Mouse (Mus musculus): ENCODE data around the gene AI467606.
"Not testable (repeated sequence)": the region's sequence is repeated elsewhere in the genome, so short reads cannot be mapped to it uniquely, and the experiment has no call there.

AI467606 gene

DNA sequence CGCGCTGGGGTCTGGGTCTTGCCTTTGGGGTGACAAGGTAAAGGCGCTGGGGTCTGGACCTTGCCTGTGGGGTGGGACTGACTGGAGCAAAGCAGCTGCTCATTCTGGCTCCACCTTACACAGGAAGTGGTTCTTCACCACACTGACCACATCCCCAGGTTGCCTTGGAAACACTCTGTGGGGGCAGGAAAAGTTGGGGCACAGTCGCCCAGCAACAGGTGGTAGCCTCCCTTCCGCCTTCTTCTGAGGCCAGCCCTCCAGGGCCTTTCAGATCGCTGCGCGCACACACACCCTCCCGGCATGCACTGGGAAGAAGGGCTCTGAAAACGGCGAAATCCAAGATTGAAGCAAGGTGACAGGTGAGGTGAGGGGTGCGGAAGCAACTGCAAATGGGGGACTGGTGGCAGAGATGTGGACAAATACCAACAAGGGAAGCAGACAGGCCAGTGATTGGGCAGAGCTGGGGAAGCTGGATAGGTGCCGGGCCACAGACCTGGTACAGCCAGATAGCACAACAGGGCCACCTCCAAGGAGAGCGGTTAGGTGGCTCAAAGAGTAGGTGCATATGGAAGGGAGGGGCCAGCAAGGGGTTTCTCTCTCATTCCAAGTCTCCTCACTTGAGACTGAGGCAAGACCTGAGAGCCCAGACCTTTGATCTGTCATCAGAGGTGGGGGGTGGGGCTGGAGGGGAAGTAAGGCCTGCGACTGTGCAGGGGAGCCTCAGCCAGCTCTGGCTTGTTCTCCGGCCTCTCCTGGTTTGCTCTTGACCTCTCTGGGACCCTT, at the start of gene AI467606:
TSS of gene AI467606 (plus strand) at position 246 of the 783 bp plus-strand sequence.
- peak; percentile 24 for DNase-seq (ENCODE audit: low read depth, low spot score)

DNA sequence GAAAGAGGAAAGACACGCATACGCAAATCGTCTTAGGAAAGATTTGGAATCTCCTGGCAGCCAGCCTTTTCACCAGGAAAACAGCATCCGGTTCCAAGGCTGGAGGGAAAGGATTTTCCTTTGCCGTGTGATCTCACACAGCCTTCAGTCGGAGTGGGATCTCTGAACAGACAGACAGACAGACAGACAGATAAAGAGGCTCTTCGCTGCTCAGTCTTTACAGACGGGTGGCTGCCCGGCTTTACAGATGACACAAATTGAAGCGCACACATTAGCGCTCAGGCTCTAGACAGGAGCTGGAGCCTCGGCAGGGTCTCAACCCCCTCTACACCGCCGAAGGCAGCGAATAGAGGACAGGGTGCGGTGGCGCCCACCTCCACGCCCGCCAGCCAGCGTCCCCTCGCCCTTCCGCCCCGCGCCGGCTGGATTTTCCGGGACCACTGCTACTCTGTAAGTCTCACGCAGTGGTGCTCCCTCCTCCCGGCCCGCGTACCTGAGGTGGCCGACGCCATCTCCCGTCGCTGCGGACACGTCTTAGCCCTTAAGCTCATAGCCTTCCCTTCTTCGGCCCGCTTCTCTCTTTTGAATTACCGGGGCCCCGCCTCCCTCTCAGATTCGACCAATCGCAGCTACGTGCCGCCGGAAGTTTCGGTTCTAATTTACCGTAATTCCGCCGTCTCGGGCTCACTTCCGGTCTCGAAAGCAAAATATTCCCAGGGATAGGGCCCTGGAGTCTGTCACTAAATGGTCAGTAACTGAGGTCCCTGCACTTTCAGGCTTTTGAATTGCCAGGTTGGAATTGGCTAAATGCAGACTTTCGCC, 49.1 kb upstream of the AI467606 start, which contains the start of gene Kif22:
TSS of gene Kif22 (minus strand) at position 621 of the 822 bp plus-strand sequence.
- DNase-seq (ENCODE audit: low read depth, low spot score) = peak; percentile 87

DNA sequence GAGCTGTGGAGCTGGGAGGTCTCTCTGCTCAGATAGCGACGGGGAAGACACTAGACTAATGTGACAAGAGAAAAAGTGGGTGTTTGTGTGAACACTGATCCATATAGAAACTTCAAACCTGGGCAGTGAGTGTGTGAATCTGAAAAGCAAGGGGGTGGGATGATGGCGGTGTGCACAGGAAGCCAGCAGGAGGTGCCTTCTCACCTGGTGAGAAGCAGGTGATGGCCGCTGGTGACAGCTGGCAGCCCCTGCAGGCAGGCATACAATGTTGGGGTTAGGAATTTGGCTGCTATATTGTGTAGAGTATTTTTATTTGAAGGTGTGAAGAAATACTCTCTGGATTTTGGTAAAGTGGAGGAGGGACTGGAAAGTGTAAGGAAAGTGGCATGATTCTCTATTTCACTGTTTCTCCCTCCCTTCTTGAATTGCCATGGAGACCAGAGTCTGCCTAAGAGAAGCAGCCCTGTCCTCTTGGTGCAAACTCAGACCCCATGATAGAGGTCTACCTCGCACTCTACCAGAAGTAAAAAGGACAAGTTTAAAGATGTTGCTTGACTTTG, 36.1 kb upstream of the AI467606 start:
- DNase-seq (ENCODE audit: low read depth, low spot score) = no peak

DNA sequence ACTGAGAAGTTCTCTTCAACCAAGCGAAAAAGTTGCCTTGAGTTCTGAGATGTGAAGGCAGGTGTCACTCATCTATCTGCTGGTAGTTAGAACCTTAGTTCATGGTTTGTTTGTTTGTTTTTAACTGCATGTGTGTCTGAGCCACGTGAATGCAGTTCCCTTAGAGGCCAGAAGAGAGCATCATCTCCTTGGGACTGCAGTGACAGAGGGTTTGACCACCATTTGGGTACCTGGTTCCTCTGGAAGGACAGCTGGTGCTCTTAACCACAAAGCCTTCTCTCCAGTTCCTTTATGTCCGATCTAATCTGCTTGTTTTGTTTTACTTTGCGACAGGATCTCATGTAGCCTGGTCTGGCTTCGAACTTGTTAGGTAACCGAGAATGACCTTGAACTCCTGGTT, 25.6 kb upstream of the AI467606 start:
- DNase-seq (ENCODE audit: low read depth, low spot score) = no peak

DNA sequence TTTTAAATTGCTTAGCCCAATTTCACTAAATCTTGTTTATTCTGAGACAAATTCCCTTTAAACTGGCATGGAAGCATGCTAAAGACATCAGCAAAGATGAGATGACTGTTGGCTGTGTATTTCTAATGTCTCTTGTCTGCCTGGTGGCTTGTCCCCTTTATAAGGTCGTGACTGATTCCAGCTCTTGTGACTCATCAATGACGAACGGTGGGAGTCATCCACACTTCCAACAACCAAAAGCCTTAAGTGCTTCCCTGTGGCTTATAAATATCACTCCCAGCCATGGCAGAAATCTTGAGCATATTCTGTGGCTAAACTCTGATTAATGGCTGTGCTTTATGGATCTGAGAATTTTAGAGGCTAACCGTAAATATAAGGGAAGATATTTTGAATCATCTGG, 24.8 kb upstream of the AI467606 start:
- DNase-seq (ENCODE audit: low read depth, low spot score) = no peak

DNA sequence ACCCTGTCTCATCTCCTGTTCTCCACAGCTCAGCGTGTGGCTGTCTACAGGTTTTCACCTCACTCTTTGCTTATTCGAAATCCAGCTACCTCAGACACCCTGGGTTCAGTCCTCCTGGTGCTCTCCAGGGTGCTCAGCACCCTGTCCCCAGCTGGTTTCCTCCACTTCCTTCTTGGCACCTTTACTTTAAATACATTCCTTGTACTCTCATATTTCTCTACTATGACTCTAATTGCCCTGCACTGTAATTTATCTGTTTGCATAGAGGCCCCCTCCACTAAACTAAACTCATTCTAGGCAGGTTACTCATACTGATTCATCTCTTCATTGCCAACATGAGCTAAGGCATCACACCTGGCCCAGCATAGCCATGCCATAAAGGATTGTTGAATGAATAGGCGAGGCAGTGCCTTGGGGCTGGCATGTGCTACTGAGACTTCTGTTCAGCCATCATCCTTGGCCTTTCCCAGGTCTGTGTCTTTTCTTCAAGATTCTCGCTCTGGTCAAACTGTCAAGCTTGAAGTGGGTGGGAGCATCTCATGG, 20.2 kb upstream of the AI467606 start:
- no peak for DNase-seq (ENCODE audit: low read depth, low spot score)

DNA sequence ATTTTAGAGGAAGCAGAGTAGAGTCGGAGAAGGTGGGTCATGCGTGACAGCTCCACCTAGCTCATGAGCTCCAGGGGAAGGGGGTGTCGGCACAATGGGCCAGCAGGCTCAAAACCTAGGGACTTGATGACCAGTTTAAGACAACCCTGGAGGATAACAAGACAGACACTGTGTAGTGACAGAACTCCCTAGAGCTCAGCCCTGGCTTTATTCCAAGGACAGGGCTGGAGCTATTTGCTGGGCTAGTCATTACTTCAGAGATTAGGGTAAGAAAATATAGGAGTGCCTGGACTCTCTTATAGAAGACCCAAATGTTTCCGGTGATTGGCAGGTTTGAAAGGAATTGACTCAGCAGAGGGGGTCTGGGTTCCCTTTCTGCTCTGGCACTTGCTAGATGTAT, 17.9 kb upstream of the AI467606 start:
- DNase-seq (ENCODE audit: low read depth, low spot score) = no peak

DNA sequence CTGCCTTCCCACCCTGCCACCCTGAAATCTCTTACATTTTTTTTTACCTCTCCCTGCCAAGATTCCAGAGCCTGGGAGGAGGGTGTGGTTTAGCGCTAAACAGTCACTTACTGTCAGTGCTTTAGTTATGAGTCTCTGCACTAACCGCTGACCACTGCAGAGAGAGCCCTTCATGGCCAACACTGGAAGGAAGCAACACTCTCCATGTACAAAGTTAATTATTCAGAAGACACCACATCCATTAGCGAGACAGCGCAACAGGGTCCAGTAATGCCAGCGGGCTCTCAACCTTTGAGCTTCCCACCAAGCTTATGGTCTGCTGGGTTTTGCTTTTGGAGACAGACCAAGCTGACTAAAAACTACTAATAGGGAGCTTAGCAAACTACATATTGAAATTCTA, 15.0 kb upstream of the AI467606 start:
- no peak for DNase-seq (ENCODE audit: low read depth, low spot score)

DNA sequence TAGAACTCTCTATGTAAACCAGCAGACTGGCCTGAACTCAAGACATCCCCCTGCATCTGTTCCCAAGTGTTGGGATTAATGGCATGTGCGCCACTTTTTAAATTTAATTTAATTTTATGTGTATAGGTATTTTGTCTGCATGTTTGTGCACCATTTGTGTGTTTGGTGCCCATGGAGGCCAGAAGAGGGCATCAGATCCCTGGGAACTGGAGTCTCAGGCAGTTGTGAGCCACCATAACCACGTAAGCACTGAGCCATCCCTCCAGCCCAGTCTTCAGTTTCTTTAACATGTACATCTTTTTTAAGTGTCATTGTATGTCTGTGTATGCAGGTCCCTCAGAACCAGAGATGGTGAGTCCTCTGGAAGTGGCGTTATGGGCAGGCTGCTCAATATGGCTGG, 13.5 kb upstream of the AI467606 start:
- no peak for DNase-seq (ENCODE audit: low read depth, low spot score)

DNA sequence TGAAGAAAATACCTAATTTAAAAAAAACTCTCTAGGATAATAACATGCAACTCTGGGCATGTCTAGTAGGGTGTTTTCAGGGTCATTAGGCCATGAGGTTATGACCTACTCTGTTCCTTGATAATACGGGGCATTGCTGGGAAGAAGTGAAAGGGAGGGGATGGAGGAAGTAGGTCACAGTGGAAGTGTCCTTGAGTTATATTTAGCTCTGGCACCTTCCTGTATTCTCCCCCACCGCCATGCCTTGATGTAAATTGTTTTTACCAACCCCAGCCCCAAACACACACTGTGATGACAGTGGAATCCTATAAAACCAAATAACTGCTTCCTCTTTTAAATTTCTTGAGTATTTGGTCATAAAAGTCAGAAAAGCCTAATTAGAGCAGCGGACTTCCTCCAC, 11.1 kb upstream of the AI467606 start:
- no peak for DNase-seq (ENCODE audit: low read depth, low spot score)

DNA sequence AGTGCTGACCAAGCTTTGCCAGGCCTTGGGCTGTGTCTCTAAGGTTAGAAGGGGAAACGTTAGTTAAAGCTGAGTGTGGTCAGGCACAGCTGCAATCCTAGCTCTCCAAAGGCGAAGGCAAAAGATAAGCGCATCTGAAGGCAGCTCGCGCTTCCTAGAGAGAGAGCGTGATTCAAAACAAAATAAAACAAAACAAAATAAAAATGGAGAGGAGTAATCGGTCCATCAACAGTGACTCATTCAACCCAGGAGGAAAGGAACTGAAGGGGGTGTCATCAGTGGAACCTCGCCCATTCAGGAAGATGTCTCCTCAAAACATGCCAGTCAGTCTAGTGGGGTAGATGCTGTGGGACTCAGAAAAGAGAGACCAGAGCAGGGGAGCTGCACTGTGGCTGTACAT, 8.9 kb upstream of the AI467606 start:
- DNase-seq (ENCODE audit: low read depth, low spot score) = no peak

DNA sequence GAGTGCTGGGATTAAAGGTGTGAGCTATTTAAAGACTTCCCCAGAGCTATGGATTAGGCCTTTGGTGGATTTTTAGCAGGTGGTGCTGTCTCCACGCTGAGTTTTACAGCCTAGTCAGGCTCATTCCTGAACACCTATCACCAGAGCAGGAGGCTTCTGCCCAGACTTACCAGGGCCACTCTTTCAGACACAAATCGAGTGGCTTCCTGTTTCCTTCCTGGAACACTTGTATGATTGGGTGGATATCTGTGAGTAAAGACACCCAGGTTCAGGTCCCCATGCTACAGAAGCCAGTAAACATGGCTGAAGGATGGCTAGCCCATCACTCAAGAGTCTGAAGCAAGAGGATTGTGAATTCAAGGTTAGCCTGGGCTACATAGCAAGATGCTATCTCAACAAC, 8.2 kb upstream of the AI467606 start:
- no peak for DNase-seq (ENCODE audit: low read depth, low spot score)

DNA sequence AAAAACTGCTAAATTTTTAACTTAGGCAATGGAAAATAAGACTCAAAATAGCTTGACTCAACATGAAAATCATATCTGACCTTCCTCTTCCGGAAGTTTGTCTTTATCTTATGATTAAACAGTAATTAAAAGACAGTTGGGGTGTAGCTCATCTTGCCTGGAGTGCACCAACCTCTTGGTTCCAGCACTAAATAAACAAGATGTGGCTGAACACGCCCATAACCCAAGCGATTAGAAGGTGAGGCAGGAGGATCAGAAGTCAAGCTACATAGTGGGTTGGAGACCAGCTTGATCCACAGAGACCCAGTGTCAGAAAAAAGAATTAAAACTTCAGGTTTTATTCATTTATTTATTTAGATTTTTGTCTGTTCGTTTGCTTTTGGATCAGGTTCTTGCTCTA, 7.5 kb upstream of the AI467606 start:
- DNase-seq (ENCODE audit: low read depth, low spot score) = no peak

DNA sequence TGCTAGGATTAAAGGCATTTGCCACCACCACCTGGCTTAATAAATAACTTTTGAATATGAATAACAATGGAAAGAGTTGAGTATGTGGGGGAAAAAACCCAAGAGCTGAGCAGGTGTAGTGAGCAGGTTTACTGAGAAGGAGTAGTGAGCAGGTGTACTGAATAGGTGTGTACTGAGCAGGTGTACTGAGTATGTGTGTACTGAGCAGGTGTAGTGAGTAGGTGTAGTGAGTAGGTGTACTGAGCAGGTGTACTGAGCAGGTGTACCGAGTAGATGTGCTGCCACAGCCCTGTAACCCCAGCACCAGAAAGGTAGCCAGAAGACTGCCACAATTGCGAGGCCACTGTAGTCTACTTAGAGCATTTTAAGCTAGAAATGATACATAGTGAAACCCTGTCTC, 6.4 kb upstream of the AI467606 start:
- no peak for DNase-seq (ENCODE audit: low read depth, low spot score)

DNA sequence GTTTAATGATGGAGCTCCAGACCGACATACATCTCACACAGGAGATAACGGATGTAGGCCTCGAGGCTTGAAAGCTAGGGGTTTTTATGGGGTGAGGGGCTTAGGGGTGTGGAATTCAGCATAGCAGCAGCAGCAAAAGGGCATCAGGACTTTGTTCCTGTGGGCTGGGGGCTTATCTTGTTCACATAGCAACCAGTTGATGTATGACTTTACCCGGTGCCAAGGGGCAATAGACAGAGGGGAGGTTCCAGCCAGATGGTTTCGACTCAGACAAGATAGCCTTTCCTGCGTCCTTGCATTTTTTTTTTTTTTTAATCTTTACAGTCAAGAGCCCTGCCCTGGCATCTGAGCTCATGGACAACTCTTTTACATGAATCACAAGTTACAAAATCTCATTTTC, 5.4 kb upstream of the AI467606 start:
- not testable (repeated sequence) for DNase-seq (ENCODE audit: low read depth, low spot score)

DNA sequence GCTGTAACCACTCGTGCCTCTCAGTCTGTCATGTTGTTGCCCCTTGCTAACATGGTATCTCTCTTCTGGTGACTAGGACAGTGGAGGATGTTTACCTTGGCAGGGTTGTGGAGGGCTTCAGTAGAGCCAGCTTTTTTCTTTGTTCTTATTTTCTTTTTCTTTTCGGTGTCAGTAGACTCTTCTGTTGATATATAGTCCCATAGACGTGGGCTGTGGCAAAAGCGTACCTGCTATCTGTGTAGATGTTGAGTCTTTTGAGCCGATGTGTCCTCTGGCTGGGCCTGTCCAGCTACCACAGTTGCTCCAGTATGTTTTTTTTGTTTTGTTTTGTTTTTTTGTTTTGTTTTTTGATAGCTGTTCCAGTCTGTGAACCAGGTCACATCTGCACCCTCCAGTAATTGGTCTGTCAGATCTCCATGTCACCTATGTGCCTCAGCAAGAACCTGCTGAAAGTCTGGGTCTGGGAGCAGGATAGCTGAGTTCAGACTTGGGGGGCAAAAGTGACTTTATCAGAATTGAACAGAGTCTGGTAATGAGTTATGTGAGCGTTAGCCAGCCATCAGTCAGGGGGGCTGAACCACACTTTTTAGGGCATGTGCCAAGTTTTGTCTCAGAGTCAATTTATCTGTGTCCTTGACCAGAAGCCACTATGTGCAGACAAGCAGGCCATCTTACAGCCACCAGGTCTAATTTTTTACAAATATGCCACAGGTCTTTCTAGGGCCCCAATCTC, 3.7 kb upstream of the AI467606 start, which contains the start of gene Zg16:
TSS of gene Zg16 (minus strand) at position 51 of the 733 bp plus-strand sequence.
- DNase-seq (ENCODE audit: low read depth, low spot score) = not testable (repeated sequence)

DNA sequence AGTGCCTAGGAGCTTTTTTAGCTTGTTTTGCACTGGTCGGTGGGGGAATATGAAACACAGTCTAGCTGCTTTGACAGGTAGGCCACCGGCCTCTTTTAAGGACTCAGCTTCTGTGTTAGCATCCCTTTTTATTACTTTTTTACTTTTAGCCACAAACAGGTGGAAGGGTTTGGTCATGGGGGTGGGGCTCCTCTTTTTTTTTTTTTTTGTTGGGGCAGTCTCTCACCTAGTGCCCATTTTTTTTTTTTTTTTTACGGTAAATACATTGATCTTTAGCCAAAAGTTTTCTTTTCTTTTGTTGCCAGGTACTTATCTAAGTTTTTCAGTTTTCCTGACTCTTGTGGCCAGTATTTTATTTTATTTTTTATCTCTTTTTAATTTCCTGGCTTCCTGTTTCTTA, 3.1 kb upstream of the AI467606 start:
- DNase-seq (ENCODE audit: low read depth, low spot score) = no peak

DNA sequence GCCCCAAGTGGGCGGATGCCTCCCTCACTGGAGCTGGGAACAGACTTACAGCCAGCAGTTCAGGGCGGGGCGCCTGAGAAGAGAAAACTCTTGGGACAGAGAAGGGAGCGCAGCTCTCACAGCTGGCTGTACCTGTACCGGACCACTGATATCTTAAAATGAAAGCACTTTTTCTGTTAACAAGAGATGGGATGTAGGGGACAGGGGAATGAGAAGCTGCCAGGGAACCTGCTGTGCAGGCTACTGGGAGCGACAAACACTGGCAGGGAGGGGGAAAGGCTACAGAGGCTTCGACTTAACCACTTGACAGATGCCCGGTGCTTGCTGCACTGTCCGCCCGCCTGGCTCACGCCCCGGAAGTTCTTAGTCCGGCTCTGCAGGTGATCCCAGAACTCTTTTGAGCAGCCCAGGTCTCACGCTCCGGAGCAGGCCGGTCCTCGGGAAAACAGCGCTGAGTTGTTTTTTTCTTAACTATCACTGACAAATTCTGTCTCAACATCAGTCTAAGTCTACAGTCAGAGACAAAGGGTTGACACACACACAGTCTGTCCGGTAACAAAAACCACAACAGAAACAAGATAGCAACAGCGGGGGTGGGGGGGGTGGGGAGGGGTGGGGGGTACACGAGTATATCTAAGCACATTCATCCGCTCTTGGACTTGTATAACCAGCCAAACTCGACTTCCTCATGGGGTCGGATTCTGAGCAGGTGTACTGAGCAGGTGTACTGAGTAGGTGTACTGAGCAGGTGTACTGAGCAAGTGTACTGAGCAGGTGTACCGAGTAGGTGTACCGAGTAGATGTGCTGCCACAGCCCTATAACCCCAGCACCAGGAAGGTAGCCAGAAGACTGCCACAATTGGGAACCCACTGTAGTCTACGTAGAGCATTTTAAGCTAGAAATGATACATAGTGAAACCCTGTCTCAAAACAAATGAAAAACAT, 2.0 kb upstream of the AI467606 start:
- DNase-seq (ENCODE audit: low read depth, low spot score) = no peak

DNA sequence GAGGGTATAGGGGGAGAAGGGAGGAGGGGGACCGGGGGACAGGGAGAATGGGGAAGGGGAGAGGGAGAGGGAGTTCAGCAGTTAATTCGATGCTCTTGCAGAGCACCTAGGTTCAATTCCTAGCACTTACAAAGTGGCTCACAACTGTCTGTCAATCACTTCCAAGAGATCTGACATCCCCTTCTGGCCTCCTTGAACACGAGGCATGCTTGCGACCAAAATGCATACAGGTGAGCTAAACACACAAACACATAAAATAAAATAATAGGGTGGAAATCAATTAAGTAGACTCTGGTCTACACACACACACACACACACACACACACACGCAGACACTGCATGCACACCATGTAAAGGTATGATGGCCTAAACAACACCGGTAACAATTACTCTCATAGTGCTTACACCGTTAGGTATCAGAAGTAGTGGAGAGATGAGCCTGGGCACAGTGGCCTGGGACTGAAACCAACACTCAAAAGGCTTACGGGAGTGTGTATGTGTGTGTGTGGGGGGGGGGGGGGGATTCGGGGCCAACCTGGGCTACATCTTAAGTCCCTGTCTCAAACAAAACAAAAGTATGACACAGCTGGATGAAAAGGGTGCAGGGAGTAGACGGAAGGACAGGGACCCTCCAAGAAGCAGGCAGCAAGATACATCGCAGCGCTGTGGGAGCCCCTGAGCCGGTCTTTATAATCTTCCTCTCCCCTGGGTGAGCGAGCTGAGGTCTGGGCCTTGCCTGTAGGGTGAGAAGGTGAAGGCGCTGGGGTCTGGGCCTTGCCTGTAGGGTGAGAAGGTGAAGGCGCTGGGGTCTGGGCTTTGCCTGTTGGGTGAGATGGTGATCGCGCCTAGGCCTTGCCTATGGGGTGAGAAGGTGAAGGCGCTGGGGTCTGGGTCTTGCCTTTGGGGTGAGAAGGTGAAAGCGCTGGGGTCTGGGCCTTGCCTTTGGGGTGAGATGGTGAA, 725 bp upstream of the AI467606 start:
- no peak for DNase-seq (ENCODE audit: low read depth, low spot score)

All from forelimb bud, embryonic 11.5 days (tissue).